Mouse (Mus musculus) CH12.LX (cell line): ENCODE measurements around the gene Ap3d1.

ENCODE experiments used
- BHLHE40 ChIP-seq: IDR thresholded peaks from 2 replicates; pipeline ENCODE4 v1.6.1; 2011; ENCODE audit warnings: mild to moderate bottlenecking, low read depth, low read length, improper control_type of control experiment
- CTCF ChIP-seq, 2 experiments: IDR thresholded peaks in 1 of 2; conservative IDR thresholded peaks in 1 of 2; 2 replicates each; pipeline ENCODE4 v1.5.1; 2011 to 2012; ENCODE audit warnings: low read depth in 2 of 2, low read length in 2 of 2, improper control_type of control experiment in 1 of 2, inconsistent platforms in 1 of 2, mild to moderate bottlenecking in 1 of 2, moderate library complexity in 1 of 2
- EP300 ChIP-seq: IDR thresholded peaks from 2 replicates; pipeline ENCODE4 v1.6.1; 2011; ENCODE audit warnings: low read length, improper control_type of control experiment
- GABPA ChIP-seq: IDR thresholded peaks from 2 replicates; pipeline ENCODE4 v1.6.1; 2012; ENCODE audit warnings: low read depth, low read length, improper control_type of control experiment, inconsistent platforms; ENCODE audit not compliant: insufficient replicate concordance
- HCFC1 ChIP-seq: IDR thresholded peaks from 2 replicates; pipeline ENCODE4 v1.6.1; 2012; ENCODE audit warnings: low read depth, mild to moderate bottlenecking, inconsistent platforms, low read length, improper control_type of control experiment
- POLR2A ChIP-seq: IDR thresholded peaks from 2 replicates; pipeline ENCODE4 v1.6.1; 2011; ENCODE audit warnings: low read depth, mild to moderate bottlenecking, improper control_type of control experiment, low read length
- RAD21 ChIP-seq: IDR thresholded peaks from 2 replicates; pipeline ENCODE4 v1.6.1; 2011; ENCODE audit warnings: low read depth, mild to moderate bottlenecking, low read length, improper control_type of control experiment, moderate library complexity
- TCF12 ChIP-seq: IDR thresholded peaks from 2 replicates; pipeline ENCODE4 v1.6.1; 2014; ENCODE audit warnings: low read depth, mild to moderate bottlenecking, inconsistent platforms, low read length, improper control_type of control experiment
- USF1 ChIP-seq: IDR thresholded peaks from 2 replicates; pipeline ENCODE4 v1.6.1; 2014; ENCODE audit warnings: low read depth, mild to moderate bottlenecking, inconsistent platforms, low read length, improper control_type of control experiment
- USF2 ChIP-seq: conservative IDR thresholded peaks from 2 replicates; pipeline ENCODE4 v1.6.1; 2011; ENCODE audit warnings: low read depth, low read length, improper control_type of control experiment

GRCm38 (mm10) chr10:80790761-80791404 is 48.8 kb upstream of the Ap3d1 start:
- TF ChIP-seq CTCF (conservative IDR thresholded peaks at IDR 0.05 in 1 of 2, IDR thresholded peaks at IDR 0.05 in 1 of 2; ENCODE audit: low read depth in 2 of 2, low read length in 2 of 2) (no peak), USF2 (no peak), RAD21 (no peak), EP300 (no peak), USF1 (no peak), GABPA (no peak), POLR2A (no peak), TCF12 (no peak), HCFC1 (no peak), BHLHE40 (no peak)
